Mouse (Mus musculus) ovary, adult 2 months (tissue): Measurements from ENCODE around the gene Olfr410. TPM values are rescaled to one million over a fixed set of nuclear protein-coding genes. Genes with fewer than 3 reads are reported as not detected.

Experiments used
- polyA plus RNA-seq: library from polyadenylated mRNA; depleted of rRNA; stranded (reverse); fragments of >200 nt; gene quantifications from 2 replicates; pipeline ENCODE4 v1.2.3, GENCODE M21; 2012; rRNA removed

Olfr410 gene
- polyA plus RNA-seq, result not detected in 2 replicates

GRCm38 (mm10) chr11:74337931-74338330 is at the start of gene Olfr410:
Gene Olfr410, minus strand, starts transcription at chr11:74338031.

DNA sequence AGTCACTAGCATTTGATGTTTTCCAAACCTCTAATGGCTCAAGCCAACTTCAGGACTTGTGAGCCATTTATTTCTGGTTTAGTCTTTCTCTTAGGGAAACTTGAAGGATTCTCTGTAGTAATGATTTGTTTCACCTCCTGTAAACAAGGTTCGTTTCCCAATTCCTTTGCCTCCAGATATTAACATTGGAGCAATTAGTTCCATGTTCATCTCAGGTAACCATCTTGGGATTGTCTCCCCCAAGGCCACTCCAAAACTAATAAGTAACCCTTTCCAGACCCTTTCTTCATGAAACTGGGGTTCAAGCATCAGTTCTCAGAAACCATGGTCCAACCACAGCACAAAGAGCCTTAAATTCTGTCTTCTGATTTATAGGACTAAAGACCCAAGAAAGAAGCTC is 23.9 kb upstream of the Olfr410 start, which contains the start of gene Olfr412:
Olfr412 (plus strand) TSS at position 301 of the 400 bp plus-strand sequence.

DNA sequence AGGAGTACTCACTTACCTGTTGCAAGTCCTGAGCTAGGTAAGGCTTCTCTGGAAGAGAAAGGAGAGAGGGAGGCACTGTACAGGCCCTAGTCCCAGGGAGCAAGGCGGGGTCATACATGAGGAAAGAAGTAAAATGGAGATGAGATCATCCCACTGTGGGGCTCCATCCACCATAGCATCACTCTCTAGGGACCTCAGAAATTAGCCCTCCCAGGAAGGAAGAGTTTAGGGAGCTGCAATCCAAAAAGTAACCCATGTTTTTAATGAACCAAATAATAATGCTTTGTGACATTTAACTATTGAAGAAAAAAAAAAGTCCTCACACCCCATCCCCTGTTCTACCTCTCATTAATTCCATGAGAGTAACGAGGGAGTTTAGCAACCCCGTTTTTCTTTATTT is 14.7 kb upstream of the Olfr410 start, which contains the start of gene Olfr411:
Olfr411 (minus strand) TSS at position 101 of the 400 bp plus-strand sequence.

GRCm38 (mm10) chr11:74283436-74283835 is 54.4 kb downstream of the Olfr410 start, which contains the start of gene Olfr59:
Gene Olfr59, plus strand, starts transcription at chr11:74283736.

Other genes starting within 250 kb of the Olfr410 start
- gene Olfr401, start 224.3 kb downstream of the Olfr410 start, polyA plus RNA-seq, result not detected in 2 replicates
- not detected in 2 replicates for gene Olfr402, start 184.5 kb downstream of the Olfr410 start, polyA plus RNA-seq
- gene Olfr403, start 151.8 kb downstream of the Olfr410 start, polyA plus RNA-seq, result not detected in 2 replicates
- gene Olfr43, start 126.7 kb downstream of the Olfr410 start, polyA plus RNA-seq, result not detected in 2 replicates
- not detected in 2 replicates for gene Olfr406, start 78.2 kb downstream of the Olfr410 start, polyA plus RNA-seq
- gene Olfr59, start 54.3 kb downstream of the Olfr410 start, polyA plus RNA-seq, result not detected in 2 replicates
- not detected in 2 replicates for gene Olfr411, start 14.6 kb upstream of the Olfr410 start, polyA plus RNA-seq
- not detected in 2 replicates for gene Olfr412, start 24.0 kb upstream of the Olfr410 start, polyA plus RNA-seq